Comparison of ENCODE assay signal across 8 mouse cellular contexts in genomic region chr15:25844013-25844570, GRCm38 (mm10). TPM values are rescaled to one million over a fixed set of nuclear protein-coding genes. Genes with fewer than 3 reads are reported as not detected.
DNase-seq lines count a peak whose midpoint lies in the region; ATAC-seq lines count a peak whose summit lies in the region.

No protein-coding gene starts in this region.

- peak overlapping the region; percentile 72; the same call in 1 of the 2 replicates for H3K4me2 ChIP-seq in liver, embryonic 13.5 days
- H3K4me2 ChIP-seq in embryonic facial prominence, embryonic 15.5 days (replicated peaks): peak overlapping the region; percentile 96
- peak overlapping the region; percentile 88 for H3K4me2 ChIP-seq in kidney, embryonic 16.5 days (replicated peaks; ENCODE audit: low read depth, low read length)
- H3K4me2 ChIP-seq in neural tube, embryonic 15.5 days: peak overlapping the region; percentile 96

- 30% methylated on average over 11 of the region's 11 CpGs for WGBS in liver, embryonic 13.5 days (ENCODE audit: insufficient replicate concordance)
- 14% methylated on average over 11 of the region's 11 CpGs for WGBS in embryonic facial prominence, embryonic 15.5 days
- WGBS in kidney, embryonic 16.5 days: 12% methylated on average over 11 of the region's 11 CpGs
- 11% methylated on average over 11 of the region's 11 CpGs for WGBS in neural tube, embryonic 15.5 days

- ATAC-seq in liver, embryonic 13.5 days (ENCODE audit: low read depth): no peak
- 0 out of 2 replicates have a peak, but pooled peaks have one; percentile 53 for ATAC-seq in embryonic facial prominence, embryonic 15.5 days (ENCODE audit: insufficient number of reproducible peaks, low FRiP score, low TSS enrichment, low read depth)
- ATAC-seq in kidney, embryonic 16.5 days (ENCODE audit: low FRiP score, low TSS enrichment): peak; percentile 35; the same call in 1 of the 2 replicates
- ATAC-seq in neural tube, embryonic 15.5 days (ENCODE audit: low FRiP score): no peak

- peak overlapping the region; percentile 59; the same call in 1 of the 2 replicates for H3K4me3 ChIP-seq in liver, embryonic 13.5 days (replicated peaks)
- H3K4me3 ChIP-seq in embryonic facial prominence, embryonic 15.5 days (replicated peaks): peak overlapping the region; percentile 77
- H3K4me3 ChIP-seq in kidney, embryonic 16.5 days (ENCODE audit: low read length): peak overlapping the region; percentile 83
- peak overlapping the region; percentile 77 for H3K4me3 ChIP-seq in neural tube, embryonic 15.5 days (replicated peaks)

- H3K27ac ChIP-seq in liver, embryonic 13.5 days: no peak overlapping the region
- no peak overlapping the region for H3K27ac ChIP-seq in embryonic facial prominence, embryonic 15.5 days (replicated peaks)
- H3K27ac ChIP-seq in kidney, embryonic 16.5 days (ENCODE audit: low read length): peak overlapping the region; percentile 76; the same call in 1 of the 2 replicates
- H3K27ac ChIP-seq in neural tube, embryonic 15.5 days (replicated peaks): no peak overlapping the region

- 0 out of 2 replicates have a peak, but pooled peaks cover 9% of the 10 kb centered on the region for H3K4me1 ChIP-seq in liver, embryonic 13.5 days (replicated peaks)
- H3K4me1 ChIP-seq in embryonic facial prominence, embryonic 15.5 days: peaks cover 18% of the 10 kb centered on the region
- peaks cover 8% of the 10 kb centered on the region; the same call in 1 of the 2 replicates for H3K4me1 ChIP-seq in kidney, embryonic 16.5 days (ENCODE audit: insufficient read depth, low read length)
- peaks cover 19% of the 10 kb centered on the region for H3K4me1 ChIP-seq in neural tube, embryonic 15.5 days

- peaks cover 42% of the 10 kb centered on the region for H3K27me3 ChIP-seq in liver, embryonic 13.5 days
- 0 out of 2 replicates have a peak, but pooled peaks cover 12% of the 10 kb centered on the region for H3K27me3 ChIP-seq in embryonic facial prominence, embryonic 15.5 days
- peaks cover 14% of the 10 kb centered on the region; the same call in 1 of the 2 replicates for H3K27me3 ChIP-seq in kidney, embryonic 16.5 days (ENCODE audit: insufficient read depth, low read length)
- peaks cover 7% of the 10 kb centered on the region; the same call in 1 of the 2 replicates for H3K27me3 ChIP-seq in neural tube, embryonic 15.5 days (replicated peaks)

- H3K9me3 ChIP-seq in liver, embryonic 13.5 days (replicated peaks): no peaks in the 10 kb centered on the region
- H3K9me3 ChIP-seq in embryonic facial prominence, embryonic 15.5 days (replicated peaks): no peaks in the 10 kb centered on the region
- H3K9me3 ChIP-seq in kidney, embryonic 16.5 days (ENCODE audit: low read length): no peaks in the 10 kb centered on the region
- H3K9me3 ChIP-seq in neural tube, embryonic 15.5 days (replicated peaks): no peaks in the 10 kb centered on the region

- DNase-seq in liver, embryonic 13.5 days: no peak
- no peak for DNase-seq in liver
- no peak for DNase-seq in frontal cortex, postnatal 25 days (ENCODE audit: low spot score in 2 of 2)
- DNase-seq in cerebellum, postnatal 36 days: no peak
- DNase-seq in gastrocnemius, postnatal 36 days: no peak

- intact Hi-C loops in gastrocnemius, postnatal 36 days (cut with DNase I): no loop called here

- no peaks in the 10 kb centered on the region for H3K36me3 ChIP-seq in liver, embryonic 13.5 days
- no peaks in the 10 kb centered on the region for H3K36me3 ChIP-seq in embryonic facial prominence, embryonic 15.5 days
- H3K36me3 ChIP-seq in kidney, embryonic 16.5 days (ENCODE audit: insufficient read depth, low read length): no peaks in the 10 kb centered on the region
- no peaks in the 10 kb centered on the region for H3K36me3 ChIP-seq in neural tube, embryonic 15.5 days

- no peak overlapping the region for H3K9ac ChIP-seq in liver, embryonic 13.5 days
- H3K9ac ChIP-seq in embryonic facial prominence, embryonic 15.5 days: no peak overlapping the region
- peak overlapping the region; percentile 78; the same call in 1 of the 2 replicates for H3K9ac ChIP-seq in kidney, embryonic 16.5 days (replicated peaks; ENCODE audit: low read length)
- H3K9ac ChIP-seq in neural tube, embryonic 15.5 days (replicated peaks): peak overlapping the region; percentile 81

RNA-seq across cellular contexts. Expression of gene Retreg1, which starts 1.1 kb away (rescaled TPM):
- polyA plus RNA-seq in liver, embryonic 13.5 days (2015; fragmentation: Nextera tagmentation; extraction: Ambion mirVana): 1.4 and 2.6 TPM in 2 replicates
- polyA plus RNA-seq in embryonic facial prominence, embryonic 15.5 days (2015; fragmentation: Nextera tagmentation; extraction: Ambion mirVana): 11.0 and 14.6 TPM in 2 replicates
- polyA plus RNA-seq in kidney, embryonic 16.5 days (2015; fragmentation: Nextera tagmentation; extraction: Ambion mirVana): 21.5 and 22.0 TPM in 2 replicates
- 15.8 and 16.2 TPM in 2 replicates for polyA plus RNA-seq in neural tube, embryonic 15.5 days (2015; fragmentation: Nextera tagmentation; extraction: Ambion mirVana)
- total RNA-seq in gastrocnemius, postnatal 36 days (2021): 100 to 1,000 TPM; 128 to 214 TPM

Comparison
In these comparisons a context has a peak if more than half of its experiments do, and no peak if none do; other contexts are left out.
1. ATAC-seq: peak in embryonic facial prominence, embryonic 15.5 days (single experiment) and kidney, embryonic 16.5 days (single experiment); none in liver, embryonic 13.5 days (single experiment) and neural tube, embryonic 15.5 days (single experiment).
2. H3K9ac ChIP-seq: peak in kidney, embryonic 16.5 days (single experiment) and neural tube, embryonic 15.5 days (single experiment); none in liver, embryonic 13.5 days (single experiment) and embryonic facial prominence, embryonic 15.5 days (single experiment).
3. Peak in every context shown above with its lines, with median percentiles within 50 percentile points of each other: H3K4me2 ChIP-seq and H3K4me3 ChIP-seq.